Mouse (Mus musculus): ENCODE results near the gene Ank2.

DNA sequence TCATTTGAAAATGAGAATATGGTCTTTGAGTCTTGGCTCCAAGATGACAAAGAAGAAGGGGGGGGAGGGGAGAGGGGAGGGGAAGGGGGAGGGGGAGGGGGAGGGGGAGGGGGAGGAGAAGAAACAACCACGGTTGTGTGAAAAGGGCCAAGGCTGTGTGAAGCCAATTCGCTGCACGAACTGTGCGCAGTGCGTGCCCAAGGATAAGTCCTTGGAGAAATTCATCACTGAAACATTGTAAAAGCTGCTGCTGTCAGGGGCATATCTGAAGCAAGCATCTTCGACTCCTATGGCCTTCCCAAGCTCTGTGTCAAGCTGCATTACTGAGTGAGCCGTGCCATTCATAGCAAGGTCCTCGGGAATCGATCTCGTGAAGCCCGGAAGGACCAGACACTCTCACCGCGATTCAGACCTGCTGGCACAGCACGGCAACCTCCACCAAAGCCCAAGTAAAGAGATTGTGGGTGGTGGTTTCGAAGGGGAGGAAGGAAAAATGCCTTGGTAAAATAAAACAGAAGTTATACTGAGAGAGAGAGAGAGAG lies 13.7 kb upstream of the Ank2 start:
- TF ChIP-seq CTCF (IDR thresholded peaks at IDR 0.05; ENCODE audit: low read depth, low read length) (no peak), GATA2 (IDR thresholded peaks at IDR 0.05; ENCODE audit: borderline replicate concordance, low read depth, low read length) (no peak), GATA1 (IDR thresholded peaks at IDR 0.05; ENCODE audit: borderline replicate concordance, low read length) (no peak), POLR2AphosphoS5 (IDR thresholded peaks at IDR 0.05; ENCODE audit: insufficient replicate concordance, low read depth, low read length) (no peak)

All from G1E (cell line).